Mouse (Mus musculus) megakaryocyte, embryonic 14.5 days (primary cell): ENCODE measurements at regions not wholly inside any gene's neighbourhood (a gene's known extent, or its start where the extent isn't known, plus 50 kb on each side); places are given as distances from the start of the nearest gene placed in this dataset.

ENCODE experiments used
- FLI1 ChIP-seq: IDR thresholded peaks from 2 replicates; pipeline ENCODE4 v1.6.1; 2012; ENCODE audit warnings: low read length, inconsistent platforms, mixed read lengths
- GATA1 ChIP-seq: IDR thresholded peaks from 3 replicates; pipeline ENCODE4 v1.6.1; 2012; ENCODE audit warnings: mixed read lengths, low read length, inconsistent platforms, borderline replicate concordance

DNA sequence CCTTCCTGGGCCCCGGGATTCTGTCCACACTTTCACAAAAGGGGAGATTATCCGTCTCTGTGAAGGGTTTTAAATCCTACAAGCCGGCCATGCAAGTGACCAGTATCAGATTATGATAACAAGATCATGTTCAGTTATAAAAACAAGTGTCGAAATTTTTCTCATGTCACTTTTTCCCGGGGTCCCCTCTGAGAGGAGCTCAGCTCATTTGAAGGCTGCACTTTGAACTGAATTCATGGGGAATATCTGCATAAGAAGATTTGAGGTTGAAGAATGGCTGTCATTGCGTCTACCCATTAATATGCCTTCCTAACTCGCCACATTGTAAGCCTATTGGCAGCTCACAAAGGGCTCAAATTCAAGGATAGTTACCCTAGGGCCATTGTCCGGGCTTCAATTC lies 256.0 kb upstream of the Irx3 start:
- TF ChIP-seq GATA1, result no peak
- TF ChIP-seq FLI1, result no peak
